Mouse (Mus musculus): ENCODE results near the gene Tmem184a.

The Tmem184a gene

DNA sequence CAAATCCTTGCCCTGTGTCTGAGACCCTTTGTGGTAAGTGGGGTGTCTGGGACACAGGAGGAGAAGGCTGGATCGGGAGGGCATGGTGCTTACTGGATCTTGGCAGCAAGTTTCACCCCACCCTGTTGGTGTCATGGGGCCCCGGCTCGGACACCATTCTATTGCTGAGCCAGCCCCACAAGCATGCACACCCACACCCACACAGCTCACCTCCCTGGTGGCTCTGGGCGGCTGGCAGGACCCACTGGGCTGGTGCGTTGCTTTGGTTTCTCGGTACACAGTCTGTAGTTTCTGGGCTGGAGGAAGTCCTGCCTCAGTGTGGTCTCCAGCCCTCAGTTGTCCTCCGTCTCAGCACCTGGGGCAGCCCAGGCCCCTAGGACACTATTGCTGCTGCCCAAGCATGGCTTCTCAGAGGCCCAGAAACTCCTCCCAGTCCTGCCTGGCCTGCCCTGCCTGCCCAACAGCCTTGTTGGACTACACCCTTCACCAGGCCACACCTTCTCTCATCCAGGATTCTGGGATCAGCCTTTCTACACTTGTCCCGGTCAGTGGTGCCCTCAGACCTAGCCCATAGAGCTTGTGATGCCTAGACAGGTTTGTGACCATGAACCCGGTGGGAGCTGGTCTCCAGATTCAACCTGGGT, at the start of gene Tmem184a:
Tmem184a (minus strand) TSS at position 380 of the 644 bp plus-strand sequence.
- DNase-seq: no peak

GRCm38 (mm10) chr5:139862759-139863158, 43.0 kb upstream of the Tmem184a start:
- no peak for DNase-seq

DNA sequence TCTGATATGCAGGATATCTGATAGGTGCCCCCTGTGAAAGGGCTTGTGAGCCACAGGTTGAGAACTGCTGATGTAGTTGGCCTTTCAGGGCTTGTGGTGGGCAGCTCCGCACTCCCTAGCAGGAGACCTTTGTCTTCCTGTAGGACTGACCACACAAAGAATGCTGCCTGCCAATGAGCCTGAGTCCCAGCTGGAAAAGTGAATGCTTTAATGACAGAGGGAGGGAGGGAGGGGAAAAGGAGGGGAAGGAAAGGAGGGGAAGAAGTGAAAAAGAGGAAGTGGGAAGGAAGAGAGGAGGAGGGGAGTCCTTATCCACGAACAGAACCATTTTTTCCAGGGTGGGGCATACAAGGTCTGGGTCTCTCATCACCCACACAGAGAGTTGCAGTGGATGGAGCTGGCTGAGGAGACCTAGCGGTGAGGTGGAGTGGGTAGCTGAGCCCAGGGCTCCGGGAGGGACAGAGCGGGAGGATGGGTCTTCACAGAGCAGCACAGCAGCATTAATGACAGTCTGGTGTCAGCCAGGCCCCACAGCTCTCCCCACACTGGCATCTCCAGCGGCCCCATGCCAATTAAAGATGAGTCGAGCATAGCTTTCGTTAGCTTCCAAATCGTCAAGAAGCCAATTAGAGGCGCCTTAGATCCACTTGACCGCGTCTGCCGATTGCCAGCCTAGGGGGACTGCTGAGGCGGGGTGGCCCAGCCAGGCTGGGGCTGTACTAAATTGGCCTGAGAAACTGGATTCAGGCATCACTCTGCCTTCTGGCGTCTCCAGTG, 40.8 kb upstream of the Tmem184a start:
- DNase-seq: no peak

DNA sequence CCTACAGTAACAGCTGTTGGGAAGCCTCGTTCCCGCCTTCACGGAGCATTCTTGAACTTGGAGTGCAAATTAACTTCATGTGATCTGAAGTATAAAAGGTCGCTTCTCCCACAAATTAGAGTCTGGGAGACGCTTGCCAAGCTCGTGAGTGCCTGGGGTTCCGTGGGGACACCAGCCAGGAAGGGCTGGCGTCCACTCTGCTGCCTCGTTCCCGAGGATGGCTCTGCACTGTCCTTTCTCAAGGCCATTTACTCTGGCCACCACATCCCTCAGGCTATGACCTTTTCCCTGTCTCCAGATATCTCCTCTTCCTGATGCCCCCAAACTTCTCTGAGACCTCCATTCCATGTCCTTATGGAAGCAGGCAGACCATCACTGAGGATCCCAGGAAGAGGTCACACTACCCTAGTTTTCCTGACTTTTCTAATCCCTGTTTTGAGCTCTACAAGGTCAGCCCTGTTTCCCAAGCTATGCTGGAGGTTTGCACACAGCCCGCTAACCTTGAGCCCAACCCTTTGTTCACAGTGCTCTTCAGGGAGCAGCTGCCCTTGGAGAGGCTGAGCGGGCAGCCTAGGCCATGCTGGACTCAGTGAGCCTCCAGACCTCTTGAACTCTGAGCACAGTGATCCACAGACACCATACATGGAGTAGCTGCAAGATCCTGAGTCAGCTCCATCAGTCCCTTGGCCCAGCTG, 30.1 kb upstream of the Tmem184a start:
- no peak for DNase-seq

DNA sequence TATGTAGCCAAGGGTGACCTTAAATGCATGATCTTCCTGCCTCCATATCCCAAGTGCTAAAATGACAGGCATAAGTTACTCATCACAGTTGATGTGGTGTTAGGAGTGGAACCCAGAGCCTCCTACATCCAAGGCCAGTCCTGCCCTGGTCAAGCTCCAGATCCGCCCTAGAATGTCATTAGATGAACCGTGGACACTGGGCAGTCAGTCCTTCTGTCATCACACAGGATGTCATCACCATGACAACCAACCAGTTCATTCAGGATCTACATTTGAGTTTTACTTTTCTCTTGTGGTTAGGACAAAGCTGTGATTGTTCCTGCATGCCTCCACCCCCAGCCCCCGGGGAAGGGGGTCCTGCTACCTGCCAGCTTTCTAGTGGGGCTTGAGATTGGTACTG, 19.4 kb upstream of the Tmem184a start:
- no peak for DNase-seq

DNA sequence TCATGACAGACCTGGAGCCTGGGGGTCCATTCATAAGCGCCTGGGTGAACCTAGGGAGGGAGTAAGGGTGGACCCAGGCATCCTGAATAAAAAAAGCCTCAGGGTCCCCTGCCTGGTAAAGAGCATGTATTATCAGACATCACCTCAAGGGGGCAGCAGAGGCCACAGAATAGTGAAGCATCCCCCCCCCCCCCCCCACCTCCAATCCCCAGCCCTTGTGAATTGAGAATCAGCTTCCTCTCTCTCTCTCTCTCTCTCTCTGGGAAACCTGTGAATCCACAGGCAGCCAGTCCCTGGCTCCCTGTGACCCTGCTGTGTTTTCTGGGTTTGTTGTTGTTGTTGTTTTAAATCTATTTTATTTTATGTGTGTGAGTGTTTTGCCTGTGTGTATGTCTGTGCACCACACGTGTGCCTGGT, 18.8 kb upstream of the Tmem184a start:
- peak; percentile 85 for DNase-seq

GRCm38 (mm10) chr5:139835706-139836105, 16.0 kb upstream of the Tmem184a start:
- DNase-seq: no peak

DNA sequence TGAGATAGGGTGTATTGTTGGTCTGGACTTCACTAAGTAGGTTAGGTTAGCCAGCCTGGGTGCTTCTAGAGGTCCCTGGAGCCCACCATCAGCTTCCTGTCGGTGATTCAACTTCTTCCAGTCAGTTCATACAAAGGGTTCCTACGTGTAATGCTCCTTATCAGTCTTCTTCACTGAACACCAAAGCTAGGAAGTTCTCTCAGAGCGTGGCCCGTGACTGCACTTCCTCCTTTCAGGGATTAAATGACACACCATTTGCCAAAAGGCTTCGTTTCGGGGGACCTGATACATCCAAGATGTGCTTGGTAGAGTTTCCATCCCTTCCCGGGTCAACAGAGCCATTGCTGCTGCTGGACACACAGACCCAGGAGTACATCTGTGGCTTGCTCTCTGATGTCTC, 12.4 kb upstream of the Tmem184a start:
- DNase-seq: no peak

GRCm38 (mm10) chr5:139830734-139831133, 11.0 kb upstream of the Tmem184a start:
- DNase-seq: peak; percentile 62

- no peak for DNase-seq
Observed at GRCm38 (mm10) chr5:139829384-139829783, 9.7 kb upstream of the Tmem184a start.

DNA sequence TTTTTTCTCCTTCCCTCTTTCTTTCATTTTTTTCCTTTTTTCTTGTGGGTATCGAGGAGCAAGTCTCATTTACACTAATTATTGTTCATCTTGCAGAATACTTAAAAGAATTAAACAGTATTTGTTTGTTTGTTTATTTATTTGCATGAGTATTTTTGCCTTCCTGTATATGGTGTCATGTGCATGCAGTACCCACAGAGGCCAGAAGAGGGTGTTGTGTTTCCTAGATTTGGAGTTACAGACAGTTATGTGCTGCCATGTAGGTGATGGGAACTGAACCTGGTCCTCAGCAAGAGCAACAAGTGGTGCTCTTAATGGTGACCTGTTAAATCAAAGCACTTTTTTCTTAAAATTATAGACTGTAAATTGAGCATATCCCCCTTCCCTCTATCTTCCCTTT, 7.9 kb upstream of the Tmem184a start:
- DNase-seq: peak; percentile 50

DNA sequence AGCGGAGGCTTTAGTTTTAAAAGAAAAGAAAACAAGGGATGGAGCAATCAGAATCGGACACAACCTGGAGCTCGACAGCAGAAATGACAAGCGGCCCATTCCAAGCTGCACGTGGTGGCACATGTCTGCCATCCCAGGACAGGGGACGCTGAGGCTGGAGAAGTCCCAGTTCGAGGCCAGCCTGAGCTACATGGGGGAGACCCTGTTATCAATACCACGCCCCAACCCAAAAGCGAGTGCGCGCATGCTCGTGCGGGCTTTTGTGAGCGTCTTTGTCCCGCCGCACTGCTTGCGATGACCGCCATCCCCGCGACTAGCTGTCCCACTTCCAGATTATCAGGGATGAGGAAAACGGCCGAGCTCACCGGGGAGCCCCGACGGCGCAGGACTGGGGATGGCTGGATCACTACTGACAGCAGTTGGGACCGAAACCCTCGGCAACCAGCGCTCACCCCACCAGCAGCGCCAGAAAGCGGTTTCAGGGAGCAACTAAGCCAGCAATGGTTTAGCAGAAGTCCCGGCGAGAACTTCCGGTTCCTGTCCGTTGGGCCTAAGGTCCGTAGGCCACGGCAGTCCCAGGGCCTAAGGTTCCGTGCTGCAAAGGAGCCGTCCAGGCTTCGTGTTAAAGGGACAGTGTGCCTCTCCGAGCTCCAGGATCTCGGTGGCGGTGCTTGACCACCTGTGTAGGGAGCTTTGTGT, 6.8 kb upstream of the Tmem184a start, which contains the start of the genes Gm26938 and Psmg3:
Gm26938 (minus strand) TSS at position 51 of the 699 bp plus-strand sequence.
Psmg3 (minus strand) TSS at position 529 of the 699 bp plus-strand sequence.
- DNase-seq: peak; percentile 89

- no peak for DNase-seq
Observed at GRCm38 (mm10) chr5:139825947-139826346, 6.2 kb upstream of the Tmem184a start.

- no peak for DNase-seq
Observed at GRCm38 (mm10) chr5:139824531-139824930, 4.8 kb upstream of the Tmem184a start.

DNA sequence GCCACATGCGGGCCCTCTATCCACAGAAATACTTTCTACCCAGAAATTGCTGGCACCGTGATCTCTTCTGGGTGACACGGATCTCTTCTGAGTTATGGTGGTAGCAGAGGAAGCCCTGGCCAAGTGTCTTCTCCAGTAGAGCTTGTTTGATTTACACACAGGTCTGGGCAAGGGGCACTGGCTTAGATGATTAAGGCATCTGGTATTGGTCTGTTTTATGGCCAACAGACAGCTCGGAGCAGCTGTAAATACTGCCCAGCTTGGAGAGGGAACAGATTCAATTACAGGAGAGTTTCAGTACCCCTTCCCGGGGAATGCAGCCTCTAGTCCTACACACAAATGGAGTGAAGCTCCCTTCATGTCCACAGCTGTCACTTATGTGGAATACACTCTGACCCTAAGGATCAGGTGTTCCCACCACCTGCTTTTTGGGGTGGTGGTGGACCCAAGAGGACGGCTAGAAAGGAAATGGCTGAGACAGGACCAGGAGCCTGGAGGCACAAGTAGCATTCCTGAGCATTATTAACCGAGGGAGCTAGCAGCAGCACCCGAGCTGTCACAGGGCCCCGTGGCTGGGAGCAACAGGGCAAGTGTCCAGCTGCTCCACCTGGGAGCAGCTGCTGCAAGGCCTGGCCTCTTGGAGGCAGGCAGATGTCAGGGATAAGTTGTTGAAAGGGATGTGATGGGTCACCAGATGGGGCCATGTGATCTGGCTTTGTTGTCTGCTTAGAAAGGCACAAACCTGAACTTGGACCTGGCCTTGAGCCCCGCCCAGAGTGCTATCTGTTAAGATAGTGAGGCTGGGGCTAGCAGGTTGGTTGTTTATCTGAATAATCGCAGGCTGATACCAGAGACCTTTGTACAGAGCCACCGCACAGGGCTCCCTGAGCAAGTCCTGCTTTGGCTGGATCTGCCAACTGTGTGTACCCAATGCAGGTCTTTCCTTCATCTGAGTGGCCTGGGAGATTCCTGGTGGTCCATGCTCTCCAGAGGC, 2.0 kb upstream of the Tmem184a start:
- no peak for DNase-seq

DNA sequence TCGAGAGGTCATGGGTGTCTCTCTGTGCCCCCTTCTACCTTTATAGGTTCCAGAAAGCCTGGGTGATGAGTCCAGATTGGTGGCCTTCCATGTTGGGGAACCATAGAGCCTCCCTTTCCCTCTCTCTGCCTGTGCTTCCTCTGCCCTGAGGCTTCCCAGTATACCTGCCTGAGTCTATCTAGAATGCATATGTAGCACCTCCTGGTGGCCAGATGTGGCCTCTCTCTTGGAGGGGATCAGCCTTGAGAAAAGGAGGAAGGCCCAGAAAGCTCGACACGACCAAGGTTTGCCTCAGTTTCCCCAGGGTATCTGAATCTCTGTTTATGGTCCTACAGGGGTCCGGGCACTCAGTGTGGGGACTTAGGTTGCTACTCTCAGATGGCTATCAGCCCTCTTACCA, 916 bp downstream of the Tmem184a start:
- peak; percentile 80 for DNase-seq

GRCm38 (mm10) chr5:139818056-139818455, 1.7 kb downstream of the Tmem184a start:
- no peak for DNase-seq

DNA sequence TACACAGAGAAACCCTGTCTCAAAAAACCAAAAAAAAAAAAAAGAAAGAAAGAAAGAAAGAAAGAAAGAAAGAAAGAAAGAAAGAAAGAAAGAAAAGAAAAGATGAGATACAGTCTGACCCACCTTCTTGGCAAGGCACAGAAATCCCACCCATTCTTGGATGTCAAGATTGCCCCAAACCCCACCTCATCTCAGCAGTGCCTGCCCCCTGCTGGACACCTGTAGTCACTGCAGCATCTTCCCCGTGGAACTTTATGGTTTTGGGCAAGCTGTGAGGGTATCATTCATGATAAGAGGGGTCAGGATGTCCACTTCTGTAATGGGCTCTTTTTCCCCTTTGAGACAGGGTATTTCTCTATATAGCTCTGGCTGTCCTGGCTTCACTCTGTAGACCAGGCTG, 2.4 kb downstream of the Tmem184a start:
- peak; percentile 59 for DNase-seq

DNA sequence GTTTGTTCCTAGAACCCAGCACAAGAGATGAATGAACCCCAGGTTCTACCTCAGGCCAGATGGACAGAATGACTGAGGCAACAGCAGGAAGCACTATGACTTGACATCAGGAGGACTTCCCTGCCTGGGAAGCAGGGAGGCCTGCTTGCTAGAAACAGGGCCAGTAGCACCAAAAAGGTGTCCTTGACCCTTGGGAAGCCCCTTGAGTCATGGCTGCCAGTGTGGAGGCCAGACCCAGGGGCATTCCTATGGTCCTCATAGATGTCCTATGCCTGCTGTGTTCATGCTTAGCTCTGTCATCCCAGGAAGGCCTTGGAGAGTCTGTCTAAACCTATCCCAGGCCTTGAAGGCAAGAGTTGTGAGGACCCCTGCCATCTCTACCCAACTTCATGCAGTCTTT, 3.3 kb downstream of the Tmem184a start:
- DNase-seq: no peak

DNA sequence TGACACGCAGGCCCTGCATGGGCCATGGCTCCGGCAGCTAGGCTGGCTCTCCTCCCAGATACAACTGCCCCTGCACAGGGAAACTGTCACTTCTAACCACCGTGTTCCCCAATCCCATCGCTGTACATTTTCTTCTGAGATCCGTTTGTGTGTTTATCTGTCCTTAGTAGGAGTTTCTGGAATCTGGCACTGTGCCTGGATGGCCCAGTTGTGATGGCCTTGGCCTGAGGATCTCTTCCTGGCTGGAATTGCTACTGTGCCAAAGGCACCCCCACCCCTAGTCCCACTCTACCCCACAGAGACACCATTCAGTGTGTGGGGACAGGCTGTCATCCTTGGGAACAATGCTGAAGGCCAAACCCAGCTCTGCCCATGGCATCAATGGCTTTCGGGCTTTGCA, 3.8 kb downstream of the Tmem184a start:
- DNase-seq: no peak

GRCm38 (mm10) chr5:139813963-139814381, 5.7 kb downstream of the Tmem184a start:
- no peak for DNase-seq

DNA sequence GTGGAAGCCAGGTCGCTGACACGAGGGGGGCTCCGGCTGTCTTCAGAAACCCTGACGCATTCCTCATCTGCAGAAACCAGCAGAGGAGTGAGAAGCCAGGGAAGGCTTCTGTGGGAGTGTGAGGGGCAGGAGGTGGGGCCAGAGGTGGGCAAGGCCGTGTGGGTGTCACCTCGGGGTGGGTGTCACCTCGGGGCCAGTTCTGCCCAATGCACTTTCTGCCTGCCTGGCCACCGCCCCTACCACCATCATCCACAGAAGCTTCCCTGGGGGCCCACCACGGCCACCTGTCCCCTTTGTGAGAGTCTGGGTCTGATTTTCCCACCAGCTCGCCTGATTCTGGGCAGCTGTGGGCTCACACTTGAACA, 6.6 kb downstream of the Tmem184a start:
- DNase-seq: no peak

All from thymus, postnatal 4 days (tissue).